Mouse (Mus musculus): ENCODE results near the gene Mfsd6l.

DNA sequence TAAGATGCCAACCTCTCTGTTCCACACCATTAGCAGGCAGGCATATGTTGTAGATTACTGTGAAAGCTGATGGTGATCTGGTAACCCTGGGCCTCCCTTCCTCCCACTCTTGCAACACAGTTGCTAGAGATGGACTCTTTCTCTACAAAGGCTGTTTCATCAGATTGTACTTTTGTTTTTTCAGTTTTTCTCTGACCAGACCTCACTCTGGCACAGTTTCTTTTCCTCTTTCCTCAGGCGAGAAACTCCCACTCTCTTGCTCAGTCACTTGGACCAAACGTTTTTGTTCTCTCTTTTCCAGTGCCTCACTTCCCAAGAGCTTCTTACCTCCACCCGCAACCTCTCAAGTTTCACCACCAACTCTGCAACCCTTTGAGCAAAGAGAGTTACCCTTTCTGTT lies 42.0 kb upstream of the Mfsd6l start:
- no peak for TF ChIP-seq POLR2A (IDR thresholded peaks at IDR 0.05; ENCODE audit: borderline replicate concordance, extremely low read depth, low read depth, low read length)
- no peak for TF ChIP-seq CTCF (IDR thresholded peaks at IDR 0.05; ENCODE audit: insufficient read depth, low read length)

Measured in lung, adult 2 months (tissue).